Mouse (Mus musculus): Measurements from ENCODE around the gene Ccdc138. TPM values are rescaled to one million over a fixed set of nuclear protein-coding genes. Genes with fewer than 3 reads are reported as not detected.
"Not testable (repeated sequence)": the region's sequence is repeated elsewhere in the genome, so short reads cannot be mapped to it uniquely, and the experiment has no call there.

The Ccdc138 gene
- polyA plus RNA-seq, 1 experiment from 2014 or later, result 6.4 TPM

GRCm38 (mm10) chr10:58496732-58497131 lies 1.0 kb upstream of the Ccdc138 start:
- Histone ChIP-seq H3K9me3 (ENCODE audit: control insufficient read depth, low read length) (no peaks in the 10 kb centered on the region), H3K9ac (ENCODE audit: low read depth, low read length) (no peak overlapping the region; the same call in 1 of the 2 replicates), H3K27ac (ENCODE audit: low read length) (no peak overlapping the region), H3K36me3 (ENCODE audit: control insufficient read depth, insufficient read depth, low read length) (peaks cover 7% of the 10 kb centered on the region), H3K4me3 (ENCODE audit: low read length) (peak overlapping the region; percentile 77; the same call in 1 of the 2 replicates), H3K27me3 (replicated peaks; ENCODE audit: control insufficient read depth, insufficient read depth, low read length) (no peaks in the 10 kb centered on the region), H3K4me2 (ENCODE audit: low read depth, low read length) (peak overlapping the region; percentile 64), H3K4me1 (ENCODE audit: control insufficient read depth, insufficient read depth, low read length) (0 out of 2 replicates have a peak, but pooled peaks cover 3% of the 10 kb centered on the region)
- ATAC-seq, result no peak

- no peak for ATAC-seq
Observed at GRCm38 (mm10) chr10:58498516-58498915, 768 bp downstream of the Ccdc138 start.

GRCm38 (mm10) chr10:58529358-58529757 lies 31.6 kb downstream of the Ccdc138 start:
- 90% methylated on average over 1 of the region's 1 CpGs for WGBS
- Histone ChIP-seq H3K4me1 (ENCODE audit: control insufficient read depth, insufficient read depth, low read length) (no peaks in the 10 kb centered on the region), H3K4me3 (ENCODE audit: low read length) (no peak overlapping the region), H3K27me3 (replicated peaks; ENCODE audit: control insufficient read depth, insufficient read depth, low read length) (no peaks in the 10 kb centered on the region), H3K9me3 (ENCODE audit: control insufficient read depth, low read length) (no peaks in the 10 kb centered on the region), H3K4me2 (ENCODE audit: low read depth, low read length) (no peak overlapping the region), H3K36me3 (ENCODE audit: control insufficient read depth, insufficient read depth, low read length) (no peaks in the 10 kb centered on the region; the same call in 1 of the 2 replicates), H3K9ac (ENCODE audit: low read depth, low read length) (no peak overlapping the region), H3K27ac (ENCODE audit: low read length) (no peak overlapping the region)
- ATAC-seq, result no peak

More at GRCm38 (mm10) chr10:58498516-58498915, 768 bp downstream of the Ccdc138 start:
- H3K9ac ChIP-seq (ENCODE audit: low read depth, low read length), result peak overlapping the region; percentile 78
- H3K4me1 ChIP-seq (ENCODE audit: control insufficient read depth, insufficient read depth, low read length), result 0 out of 2 replicates have a peak, but pooled peaks cover 3% of the 10 kb centered on the region
- H3K27ac ChIP-seq (ENCODE audit: low read length), result peak overlapping the region; percentile 90; the same call in 1 of the 2 replicates
- H3K36me3 ChIP-seq (ENCODE audit: control insufficient read depth, insufficient read depth, low read length), result 0 out of 2 replicates have a peak, but pooled peaks cover 3% of the 10 kb centered on the region
- 61% methylated on average over 2 of the region's 2 CpGs for WGBS
- peak overlapping the region; percentile 64 for H3K4me2 ChIP-seq (ENCODE audit: low read depth, low read length)
- H3K9me3 ChIP-seq (ENCODE audit: control insufficient read depth, low read length), result no peaks in the 10 kb centered on the region
- H3K4me3 ChIP-seq (ENCODE audit: low read length), result peak overlapping the region; percentile 77
- no peaks in the 10 kb centered on the region for H3K27me3 ChIP-seq (replicated peaks; ENCODE audit: control insufficient read depth, insufficient read depth, low read length)

GRCm38 (mm10) chr10:58530896-58531790 lies 33.4 kb downstream of the Ccdc138 start:
- Histone ChIP-seq H3K36me3 (ENCODE audit: control insufficient read depth, insufficient read depth, low read length) (no peaks in the 10 kb centered on the region; the same call in 1 of the 2 replicates), H3K9me3 (ENCODE audit: control insufficient read depth, low read length) (no peaks in the 10 kb centered on the region), H3K4me3 (ENCODE audit: low read length) (no peak overlapping the region), H3K4me2 (ENCODE audit: low read depth, low read length) (no peak overlapping the region), H3K27me3 (replicated peaks; ENCODE audit: control insufficient read depth, insufficient read depth, low read length) (no peaks in the 10 kb centered on the region), H3K4me1 (ENCODE audit: control insufficient read depth, insufficient read depth, low read length) (no peaks in the 10 kb centered on the region), H3K27ac (ENCODE audit: low read length) (no peak overlapping the region), H3K9ac (ENCODE audit: low read depth, low read length) (no peak overlapping the region)
- ATAC-seq, result no peak
- 89% methylated on average over 10 of the region's 10 CpGs for WGBS

DNA sequence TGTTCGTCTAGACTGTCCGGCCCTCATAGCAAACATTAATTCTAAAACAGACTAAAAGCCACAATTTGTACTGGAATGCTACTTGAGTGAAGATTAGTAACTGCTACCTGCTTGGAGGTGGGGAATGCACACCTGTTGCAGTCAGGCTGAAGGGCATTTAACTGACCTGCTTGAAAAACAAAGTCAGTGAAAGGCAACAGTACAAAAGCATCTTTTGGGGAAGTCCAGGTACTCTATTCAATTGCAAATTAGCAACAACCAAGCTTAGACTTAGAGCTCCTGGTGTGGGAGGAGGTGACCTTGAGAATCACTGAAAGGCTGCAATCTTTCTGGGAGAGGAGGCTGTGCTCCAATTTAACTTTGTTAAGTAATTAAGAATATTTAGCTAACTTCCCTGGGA lies 34.4 kb downstream of the Ccdc138 start:
- H3K4me3 ChIP-seq (ENCODE audit: low read length), result no peak overlapping the region
- H3K36me3 ChIP-seq (ENCODE audit: control insufficient read depth, insufficient read depth, low read length), result no peaks in the 10 kb centered on the region; the same call in 1 of the 2 replicates
- H3K9ac ChIP-seq (ENCODE audit: low read depth, low read length), result no peak overlapping the region
- no peaks in the 10 kb centered on the region for H3K27me3 ChIP-seq (replicated peaks; ENCODE audit: control insufficient read depth, insufficient read depth, low read length)
- H3K4me1 ChIP-seq (ENCODE audit: control insufficient read depth, insufficient read depth, low read length), result no peaks in the 10 kb centered on the region
- 89% methylated on average over 2 of the region's 2 CpGs for WGBS
- no peak overlapping the region for H3K4me2 ChIP-seq (ENCODE audit: low read depth, low read length)
- no peak for ATAC-seq
- no peaks in the 10 kb centered on the region for H3K9me3 ChIP-seq (ENCODE audit: control insufficient read depth, low read length)
- H3K27ac ChIP-seq (ENCODE audit: low read length), result no peak overlapping the region

GRCm38 (mm10) chr10:58536276-58536675 lies 38.5 kb downstream of the Ccdc138 start:
- 89% methylated on average over 5 of the region's 5 CpGs for WGBS
- H3K4me3 ChIP-seq (ENCODE audit: low read length); H3K36me3 ChIP-seq (ENCODE audit: control insufficient read depth, insufficient read depth, low read length); H3K4me2 ChIP-seq (ENCODE audit: low read depth, low read length); H3K27me3 ChIP-seq (replicated peaks; ENCODE audit: control insufficient read depth, insufficient read depth, low read length); H3K4me1 ChIP-seq (ENCODE audit: control insufficient read depth, insufficient read depth, low read length); ATAC-seq; H3K9ac ChIP-seq (ENCODE audit: low read depth, low read length); H3K27ac ChIP-seq (ENCODE audit: low read length); H3K9me3 ChIP-seq (ENCODE audit: control insufficient read depth, low read length): not testable (repeated sequence)

DNA sequence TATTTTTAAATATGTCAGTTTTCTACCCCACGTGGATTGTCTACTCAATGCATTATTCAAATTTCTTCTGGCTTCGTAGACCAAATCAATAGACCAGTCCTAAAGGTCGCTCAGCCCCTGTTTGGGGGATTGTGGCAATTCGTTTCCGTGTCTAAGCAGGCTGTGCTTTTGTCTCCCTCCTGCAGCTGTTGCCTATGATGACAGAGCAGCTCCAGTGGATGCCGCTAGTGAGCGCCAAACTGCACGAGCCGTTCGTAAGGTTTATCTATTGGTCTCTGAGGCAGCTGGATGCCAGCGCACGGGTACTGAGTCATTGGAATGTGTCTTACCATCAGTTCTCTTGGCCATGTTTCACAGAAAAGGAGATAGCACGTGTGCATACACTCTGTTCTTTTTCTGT lies 42.9 kb downstream of the Ccdc138 start:
- 72% methylated on average over 13 of the region's 13 CpGs for WGBS
- Histone ChIP-seq H3K27ac (ENCODE audit: low read length) (no peak overlapping the region), H3K4me1 (ENCODE audit: control insufficient read depth, insufficient read depth, low read length) (no peaks in the 10 kb centered on the region), H3K9ac (ENCODE audit: low read depth, low read length) (no peak overlapping the region), H3K36me3 (ENCODE audit: control insufficient read depth, insufficient read depth, low read length) (peaks cover 3% of the 10 kb centered on the region; the same call in 1 of the 2 replicates), H3K4me2 (ENCODE audit: low read depth, low read length) (no peak overlapping the region), H3K4me3 (ENCODE audit: low read length) (no peak overlapping the region), H3K9me3 (ENCODE audit: control insufficient read depth, low read length) (no peaks in the 10 kb centered on the region), H3K27me3 (replicated peaks; ENCODE audit: control insufficient read depth, insufficient read depth, low read length) (no peaks in the 10 kb centered on the region)
- no peak for ATAC-seq

- Histone ChIP-seq H3K4me1 (ENCODE audit: control insufficient read depth, insufficient read depth, low read length) (no peaks in the 10 kb centered on the region), H3K36me3 (ENCODE audit: control insufficient read depth, insufficient read depth, low read length) (no peaks in the 10 kb centered on the region), H3K9ac (ENCODE audit: low read depth, low read length) (no peak overlapping the region), H3K4me3 (ENCODE audit: low read length) (no peak overlapping the region), H3K27me3 (replicated peaks; ENCODE audit: control insufficient read depth, insufficient read depth, low read length) (no peaks in the 10 kb centered on the region), H3K4me2 (ENCODE audit: low read depth, low read length) (no peak overlapping the region), H3K27ac (ENCODE audit: low read length) (no peak overlapping the region), H3K9me3 (ENCODE audit: control insufficient read depth, low read length) (no peaks in the 10 kb centered on the region)
- ATAC-seq, result no peak
Observed at GRCm38 (mm10) chr10:58548739-58549138, 51.0 kb downstream of the Ccdc138 start.

DNA sequence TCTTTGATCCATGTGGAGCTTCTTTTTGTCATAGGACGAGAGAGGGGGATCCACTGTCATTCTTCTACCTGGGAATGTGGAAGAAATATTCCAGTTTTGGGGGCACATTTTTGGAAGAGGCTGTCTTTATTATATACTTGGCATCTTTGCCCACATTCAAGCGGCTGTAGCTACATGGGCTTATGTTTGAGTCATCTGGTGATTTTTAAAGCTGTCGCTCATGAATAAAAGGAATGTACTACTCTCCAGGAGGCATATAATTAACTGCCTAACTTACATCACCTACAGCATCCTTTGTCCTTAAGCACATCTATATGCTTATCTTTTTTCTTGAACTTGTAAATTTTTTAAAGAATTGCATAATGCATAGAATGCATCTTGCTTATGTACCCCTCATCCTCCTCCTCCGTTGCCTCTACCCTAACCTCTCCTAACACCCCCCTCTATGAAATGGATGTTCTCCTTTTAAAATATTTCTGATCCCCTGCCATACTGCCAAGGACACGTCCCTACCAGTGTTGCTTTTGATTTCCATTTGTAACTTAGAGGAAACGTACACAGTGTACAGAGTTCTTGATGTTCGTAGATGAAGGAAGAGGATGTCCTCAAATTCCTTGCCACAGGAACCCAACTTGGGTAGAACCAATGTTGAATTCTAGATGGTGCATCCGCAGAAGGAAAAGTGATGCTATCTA lies 57.1 kb downstream of the Ccdc138 start:
- Histone ChIP-seq H3K36me3 (ENCODE audit: control insufficient read depth, insufficient read depth, low read length) (no peaks in the 10 kb centered on the region), H3K9ac (ENCODE audit: low read depth, low read length) (no peak overlapping the region), H3K27ac (ENCODE audit: low read length) (no peak overlapping the region), H3K4me1 (ENCODE audit: control insufficient read depth, insufficient read depth, low read length) (no peaks in the 10 kb centered on the region), H3K4me3 (ENCODE audit: low read length) (no peak overlapping the region), H3K9me3 (ENCODE audit: control insufficient read depth, low read length) (no peaks in the 10 kb centered on the region), H3K27me3 (replicated peaks; ENCODE audit: control insufficient read depth, insufficient read depth, low read length) (no peaks in the 10 kb centered on the region), H3K4me2 (ENCODE audit: low read depth, low read length) (no peak overlapping the region)
- no peak for ATAC-seq
- 89% methylated on average over 8 of the region's 8 CpGs for WGBS

Data from intestine, embryonic 16.5 days (tissue).